Mouse (Mus musculus) heart, postnatal 14 days (tissue): ENCODE data around the gene Os9. TPM values are rescaled to one million over a fixed set of nuclear protein-coding genes. Genes with fewer than 3 reads are reported as not detected.

Source experiments
- DNase-seq, 2 experiments: peaks; one replicate each; pipeline ENCODE4 v3.0.0; 2021 to 2022
- intact Hi-C: fragments of 180-260 bp; cut with DNase I; formaldehyde crosslinking; loops from one replicate; pipeline ENCODE4 v1.15.1; 2025
- total RNA-seq, 2 experiments: library from RNA; stranded (reverse); gene quantifications; 2 replicates each; pipeline ENCODE4 v1.2.3; 2021

The Os9 gene
- total RNA-seq, 2 experiments from 2014 or later: 29.3 to 34.8 TPM

DNA sequence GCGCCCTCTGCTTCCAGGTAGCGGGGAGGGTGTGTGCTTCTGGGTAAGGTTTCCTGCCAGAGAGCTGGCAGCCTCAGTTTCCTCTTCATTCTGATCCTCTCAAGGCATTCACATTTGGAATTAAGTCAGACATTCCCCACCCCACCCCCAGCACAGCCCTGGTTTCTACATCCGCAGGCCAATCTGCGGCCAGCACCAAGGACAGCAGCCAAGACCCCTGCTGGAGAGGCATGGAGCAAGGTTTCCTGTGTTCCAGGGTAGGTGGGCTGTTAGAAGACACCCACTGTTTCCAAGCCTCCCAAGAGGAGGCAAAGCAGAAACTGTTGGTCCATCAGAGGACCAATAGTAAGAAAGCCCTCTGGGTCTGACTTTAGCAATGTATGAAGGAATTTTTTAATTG is 66.3 kb downstream of the Os9 start:
- intact Hi-C loops: no loop called here
- DNase-seq: no peak

DNA sequence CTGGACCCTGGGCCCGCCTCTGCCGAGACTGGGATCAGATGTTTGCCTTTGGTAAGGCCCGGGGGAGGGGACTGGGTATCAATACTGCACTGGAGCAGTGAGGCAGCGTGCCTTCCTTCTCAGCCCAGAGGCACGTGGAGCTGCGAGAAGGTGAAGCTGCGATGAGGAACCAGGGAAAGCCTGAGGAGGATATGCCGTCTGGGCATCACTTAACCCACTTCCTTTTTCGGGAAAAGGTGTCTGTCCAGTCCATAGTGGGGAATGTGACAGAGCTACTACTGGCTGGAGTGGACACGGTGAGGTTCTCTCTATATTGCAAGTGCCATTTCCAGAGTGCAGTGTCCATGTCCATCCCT is 70.8 kb downstream of the Os9 start:
- intact Hi-C loops: no loop called here
- DNase-seq: no peak

DNA sequence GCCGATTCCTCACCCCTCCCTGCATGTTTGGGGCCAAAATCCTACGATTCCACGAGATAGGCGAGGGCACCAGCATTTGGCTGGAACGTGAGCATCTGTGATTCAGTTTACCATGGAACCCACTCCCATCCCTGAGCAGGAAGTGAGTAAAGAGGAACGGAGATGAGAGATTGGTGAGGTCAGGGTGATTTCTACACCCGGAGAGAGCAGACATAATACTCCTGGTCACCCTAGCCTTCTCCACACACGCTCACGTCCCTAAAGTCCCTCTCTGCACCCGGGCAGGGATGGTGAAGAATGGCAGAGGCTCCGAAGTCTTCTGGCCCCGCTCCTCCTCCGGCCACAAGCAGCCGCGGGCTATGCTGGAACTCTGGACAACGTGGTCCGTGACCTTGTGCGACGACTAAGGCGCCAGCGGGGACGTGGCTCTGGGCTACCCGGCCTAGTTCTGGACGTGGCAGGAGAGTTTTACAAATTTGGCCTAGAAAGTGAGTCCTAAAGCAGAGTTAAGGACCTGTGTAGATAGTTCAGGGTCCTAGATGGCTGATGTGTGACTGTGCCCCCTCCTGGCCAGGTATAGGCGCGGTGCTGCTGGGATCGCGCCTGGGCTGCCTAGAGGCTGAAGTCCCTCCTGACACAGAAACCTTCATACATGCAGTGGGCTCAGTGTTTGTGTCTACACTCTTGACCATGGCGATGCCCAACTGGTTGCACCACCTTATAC is 71.4 kb downstream of the Os9 start:
- DNase-seq: no peak
- intact Hi-C loops: no loop called here

DNA sequence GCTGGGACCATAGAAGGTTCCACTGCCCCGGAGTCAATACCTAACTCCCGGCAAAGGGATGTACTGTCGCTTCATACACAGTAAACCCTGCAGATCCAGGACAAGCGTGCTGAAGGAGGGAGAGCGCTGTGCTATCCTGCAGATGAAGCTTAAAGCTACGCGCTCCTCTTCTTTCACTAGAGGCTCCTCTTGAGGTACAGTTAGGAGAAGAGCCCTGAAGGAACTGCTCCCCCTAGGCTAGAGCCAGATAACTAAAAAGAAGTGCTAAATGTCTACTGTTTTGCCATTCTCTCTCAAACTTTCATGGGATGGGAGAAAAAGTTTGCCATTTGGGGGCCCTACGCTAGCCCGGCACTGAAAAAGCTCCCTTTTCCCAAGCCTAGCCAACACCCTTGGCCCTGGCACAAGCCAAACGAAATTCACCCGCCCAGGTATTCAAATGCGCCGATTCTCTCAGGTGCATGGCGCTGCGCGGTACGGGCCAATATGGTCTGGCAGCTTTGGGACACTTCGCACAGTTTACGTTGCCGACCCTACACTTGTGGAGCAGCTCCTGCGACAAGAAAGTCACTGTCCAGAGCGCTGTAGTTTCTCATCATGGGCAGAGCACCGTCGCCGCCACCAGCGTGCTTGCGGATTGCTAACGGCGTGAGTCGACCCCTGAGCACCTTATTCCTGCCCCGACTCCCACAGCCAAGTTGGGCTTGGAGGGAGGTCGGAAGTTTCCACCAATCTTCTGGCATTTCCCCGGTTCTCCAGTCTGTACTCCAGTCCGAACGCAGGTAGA is 72.1 kb downstream of the Os9 start:
- DNase-seq: no peak
- intact Hi-C loops: no loop called here

DNA sequence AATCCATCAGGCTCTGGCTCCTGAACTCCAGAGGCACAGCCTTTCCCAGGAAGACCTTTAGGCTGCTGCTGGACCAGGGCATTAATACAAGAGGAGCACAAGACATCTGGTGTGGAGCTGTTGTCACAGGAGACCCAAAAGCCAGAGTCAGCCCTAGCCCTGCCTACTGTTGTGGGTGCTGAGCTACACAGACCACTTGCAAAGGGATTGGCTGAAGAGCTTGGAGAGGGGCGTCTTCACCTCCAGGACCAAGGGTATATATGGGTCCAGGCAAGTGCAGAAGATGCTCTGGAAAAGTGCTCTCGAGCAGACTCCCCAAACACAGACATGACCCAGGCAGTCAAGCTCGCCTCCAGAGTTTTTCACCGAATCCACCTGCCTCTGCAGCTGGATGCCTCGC is 73.0 kb downstream of the Os9 start, which contains the start of gene Cyp27b1:
Cyp27b1 (plus strand) TSS at position 297 of the 400 bp plus-strand sequence.
- no peak for DNase-seq
- intact Hi-C loops: no loop called here

Other genes with a start within 250 kb of the Os9 start
- gene Atp23, start 219.8 kb downstream of the Os9 start, total RNA-seq: 1 to 10 TPM; 3.8 to 3.9 TPM
- 100 to 1,000 TPM; 104 to 122 TPM for gene Ctdsp2, start 142.4 kb downstream of the Os9 start, total RNA-seq
- under 1 TPM; 0.19 to 0.56 TPM for gene Avil, start 120.4 kb downstream of the Os9 start, total RNA-seq
- 10 to 100 TPM; 49.8 to 60.5 TPM for gene Tsfm, start 90.3 kb downstream of the Os9 start, total RNA-seq
- gene Mettl1, start 79.7 kb downstream of the Os9 start, total RNA-seq: 1 to 10 TPM; 5.0 to 6.0 TPM
- under 1 TPM in 1 of 2 experiments, not detected in 1; 0.12 TPM for gene Eef1akmt3, start 79.6 kb downstream of the Os9 start, total RNA-seq
- under 1 TPM; 0.27 to 0.50 TPM for gene Cyp27b1, start 72.9 kb downstream of the Os9 start, total RNA-seq
- gene March9, start 60.9 kb downstream of the Os9 start, total RNA-seq: 1 to 10 TPM; 1.6 TPM
- 100 to 1,000 TPM in 1 of 2 experiments, 10 to 100 TPM in 1; 92.4 to 113 TPM for gene Cdk4, start 57.6 kb downstream of the Os9 start, total RNA-seq
- gene Tspan31, start 50.9 kb downstream of the Os9 start, total RNA-seq: 10 to 100 TPM; 47.3 to 50.0 TPM
- gene Agap2, start 45.8 kb downstream of the Os9 start, total RNA-seq: 10 to 100 TPM; 12.2 to 12.3 TPM
- 1 to 10 TPM; 2.9 to 3.8 TPM for gene B4galnt1, start 44.1 kb upstream of the Os9 start, total RNA-seq
- gene Slc26a10, start 59.5 kb upstream of the Os9 start, total RNA-seq: 10 to 100 TPM; 45.5 to 66.9 TPM
- 10 to 100 TPM; 17.0 to 17.9 TPM for gene Arhgef25, start 69.0 kb upstream of the Os9 start, total RNA-seq
- 10 to 100 TPM; 36.1 to 43.4 TPM for gene Dtx3, start 74.6 kb upstream of the Os9 start, total RNA-seq
- 10 to 100 TPM; 22.8 to 23.1 TPM for gene Pip4k2c, start 90.5 kb upstream of the Os9 start, total RNA-seq
- gene Kif5a, start 142.2 kb upstream of the Os9 start, total RNA-seq: under 1 TPM; 0.49 to 0.72 TPM
- gene Dctn2, start 145.2 kb upstream of the Os9 start, total RNA-seq: 100 to 1,000 TPM; 146 to 151 TPM
- 10 to 100 TPM; 29.9 to 32.0 TPM for gene Mbd6, start 167.9 kb upstream of the Os9 start, total RNA-seq
- gene Mars, start 190.7 kb upstream of the Os9 start, total RNA-seq: 10 to 100 TPM; 39.2 to 45.9 TPM
- gene Arhgap9, start 200.8 kb upstream of the Os9 start, total RNA-seq: 1 to 10 TPM; 3.1 to 4.5 TPM
- 1 to 10 TPM; 1.4 to 2.4 TPM for gene Gli1, start 220.8 kb upstream of the Os9 start, total RNA-seq
- gene Inhbe, start 233.3 kb upstream of the Os9 start, total RNA-seq: not detected
- not detected for gene Inhbc, start 249.3 kb upstream of the Os9 start, total RNA-seq